Mouse (Mus musculus) neutrophil, adult 5-6 weeks (primary cell): Measurements from ENCODE around the gene Lrrc18. TPM values are rescaled to one million over a fixed set of nuclear protein-coding genes. Genes with fewer than 3 reads are reported as not detected.

Experiments
- ATAC-seq: fragments of 151-379, 151-347 bp; 2 replicates; pipeline ENCODE4 v1.8.0; 2017; ENCODE audit warnings: mild to moderate bottlenecking, moderate TSS enrichment; ENCODE audit not compliant: insufficient number of reproducible peaks, poor library complexity, low FRiP score, severe bottlenecking; ENCODE audit errors: extremely low read depth
- total RNA-seq: library from RNA; stranded (forward); fragments of 200-1000 nt; gene quantifications from 2 replicates; pipeline ENCODE4 v1.2.3, GENCODE M21; 2017

Gene Lrrc18
- total RNA-seq: 0.37 and 0.81 TPM in 2 replicates

- ATAC-seq: no peak
Observed at GRCm38 (mm10) chr14:32991082-32991481, at the start of gene Lrrc18. Gene Lrrc18 (plus strand): TSS chr14:32991382.

- ATAC-seq: no peak
Observed at GRCm38 (mm10) chr14:32947512-32947911, 43.7 kb upstream of the Lrrc18 start.

- ATAC-seq: no peak
Observed at GRCm38 (mm10) chr14:32950312-32951301, 40.6 kb upstream of the Lrrc18 start.

- no peak for ATAC-seq
Observed at GRCm38 (mm10) chr14:32956486-32956885, 34.7 kb upstream of the Lrrc18 start.

- no peak for ATAC-seq
Observed at GRCm38 (mm10) chr14:32958671-32959070, 32.5 kb upstream of the Lrrc18 start.

- ATAC-seq: peak; percentile 21; the same call in 1 of the 2 replicates
Observed at GRCm38 (mm10) chr14:32960481-32960880, 30.7 kb upstream of the Lrrc18 start.

- ATAC-seq: no peak
Observed at GRCm38 (mm10) chr14:32964742-32965141, 26.4 kb upstream of the Lrrc18 start.

GRCm38 (mm10) chr14:32970700-32971099 lies 20.5 kb upstream of the Lrrc18 start:
- no peak for ATAC-seq

GRCm38 (mm10) chr14:32984176-32984738 lies 6.9 kb upstream of the Lrrc18 start:
- no peak for ATAC-seq

GRCm38 (mm10) chr14:32986659-32987058 lies 4.5 kb upstream of the Lrrc18 start:
- ATAC-seq: no peak

GRCm38 (mm10) chr14:32994954-32995636 lies 3.9 kb downstream of the Lrrc18 start:
- ATAC-seq: no peak

- ATAC-seq: no peak
Observed at GRCm38 (mm10) chr14:32999511-32999910, 8.3 kb downstream of the Lrrc18 start.

GRCm38 (mm10) chr14:33000112-33000979 lies 9.2 kb downstream of the Lrrc18 start:
- ATAC-seq: no peak

- no peak for ATAC-seq
Observed at GRCm38 (mm10) chr14:33005114-33005513, 13.9 kb downstream of the Lrrc18 start.

GRCm38 (mm10) chr14:33007638-33008037 lies 16.5 kb downstream of the Lrrc18 start:
- no peak for ATAC-seq

GRCm38 (mm10) chr14:33019050-33019449 lies 27.9 kb downstream of the Lrrc18 start:
- no peak for ATAC-seq

GRCm38 (mm10) chr14:33019606-33020005 lies 28.4 kb downstream of the Lrrc18 start:
- no peak for ATAC-seq

GRCm38 (mm10) chr14:33030849-33031248 lies 39.7 kb downstream of the Lrrc18 start:
- no peak for ATAC-seq

- ATAC-seq: no peak
Observed at GRCm38 (mm10) chr14:33033424-33033823, 42.2 kb downstream of the Lrrc18 start.
